Mouse (Mus musculus) adrenal gland, postnatal 25 days (tissue): ENCODE data around the gene Zfp451. TPM values are rescaled to one million over a fixed set of nuclear protein-coding genes. Genes with fewer than 3 reads are reported as not detected.
"Not testable (repeated sequence)": the region's sequence is repeated elsewhere in the genome, so short reads cannot be mapped to it uniquely, and the experiment has no call there.

Experiments used
- DNase-seq: peaks from one replicate; pipeline ENCODE4 v3.0.0; 2021; ENCODE audit warnings: mixed read lengths
- total RNA-seq: library from RNA; stranded (reverse); gene quantifications from 2 replicates; pipeline ENCODE4 v1.2.3, GENCODE M21; 2021

The Zfp451 gene
- total RNA-seq, 1 experiment from 2014 or later = 42.6 TPM

- DNase-seq = peak; percentile 77
Measured at GRCm38 (mm10) chr1:33757491-33758041, 56.8 kb downstream of the Zfp451 start, which contains the start of gene Bag2. TSS of gene Bag2 (minus strand) at chr1:33757795.

DNA sequence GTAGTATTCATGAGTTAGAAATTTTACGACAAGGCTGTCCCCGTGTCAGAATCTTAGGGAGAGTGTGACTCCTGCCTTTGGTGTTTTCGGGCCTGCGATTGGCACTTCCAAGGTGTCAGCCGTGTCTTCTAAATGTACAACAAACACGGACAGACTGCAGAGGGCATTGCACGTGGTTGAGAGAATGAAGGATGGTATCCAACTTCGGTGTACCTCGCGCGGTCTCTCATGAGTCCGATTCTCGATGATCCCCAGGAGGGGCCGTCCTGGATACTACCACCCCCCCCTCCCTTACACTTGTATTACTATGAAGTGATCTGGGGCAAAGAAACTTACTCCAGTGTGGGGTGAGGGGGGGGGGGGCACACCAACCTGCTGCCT lies 57.4 kb downstream of the Zfp451 start:
- DNase-seq = no peak

DNA sequence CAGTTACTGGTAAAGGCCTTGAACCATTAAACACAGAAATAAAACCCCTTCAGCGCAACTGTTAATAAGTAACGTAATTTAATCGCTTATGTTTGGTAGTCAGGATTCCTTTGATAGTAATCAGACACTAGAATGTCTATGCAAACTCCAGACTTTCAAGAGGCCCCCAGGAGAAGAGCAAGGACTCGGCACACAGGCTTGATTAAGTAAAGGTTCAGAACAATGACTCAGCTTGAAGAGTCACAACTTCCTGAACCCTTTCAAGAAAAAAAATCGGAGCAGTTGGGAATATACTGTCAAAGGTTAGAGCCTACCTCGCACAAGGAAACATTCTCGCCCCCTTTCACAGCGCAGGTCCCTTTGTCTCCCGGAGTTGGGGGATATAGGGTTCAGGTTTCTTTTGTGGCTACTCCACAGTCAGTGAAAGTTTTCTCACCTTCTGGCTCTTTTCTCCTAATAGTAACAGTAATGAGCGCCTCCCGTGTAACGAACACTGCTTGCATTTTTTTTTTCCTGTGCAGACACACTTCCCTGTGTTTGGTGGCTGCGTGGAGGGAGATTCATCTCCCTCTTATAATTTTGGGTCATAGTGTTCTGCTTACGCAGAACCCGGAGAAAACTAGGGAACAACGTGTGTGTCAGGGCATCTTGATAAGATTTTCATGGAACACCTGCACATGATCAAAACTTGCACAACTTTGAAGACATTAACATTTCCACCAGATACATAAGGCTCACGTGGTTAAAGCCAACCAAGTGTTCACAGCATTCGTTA lies 58.0 kb downstream of the Zfp451 start:
- no peak for DNase-seq

DNA sequence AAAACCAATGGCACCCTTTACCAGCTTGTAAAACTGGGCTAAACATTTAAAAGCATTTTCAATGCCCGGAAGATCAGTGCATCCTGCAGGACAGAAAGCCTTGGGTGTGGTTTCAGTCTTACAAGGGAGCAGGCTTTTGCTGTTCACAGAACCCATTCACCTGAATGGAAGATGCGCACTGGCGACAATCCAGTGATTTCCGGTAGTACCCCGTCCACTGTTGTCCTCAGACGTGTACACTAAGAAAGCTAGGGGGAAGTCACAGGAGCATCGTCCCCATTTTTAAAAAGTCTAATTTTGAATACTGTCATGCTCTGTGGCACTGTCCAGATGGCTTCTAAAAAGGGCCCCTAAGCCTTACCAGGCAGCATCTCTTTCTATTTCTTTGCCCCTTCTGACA lies 58.6 kb downstream of the Zfp451 start:
- no peak for DNase-seq

GRCm38 (mm10) chr1:33754965-33755735 lies 59.2 kb downstream of the Zfp451 start:
- no peak for DNase-seq

DNA sequence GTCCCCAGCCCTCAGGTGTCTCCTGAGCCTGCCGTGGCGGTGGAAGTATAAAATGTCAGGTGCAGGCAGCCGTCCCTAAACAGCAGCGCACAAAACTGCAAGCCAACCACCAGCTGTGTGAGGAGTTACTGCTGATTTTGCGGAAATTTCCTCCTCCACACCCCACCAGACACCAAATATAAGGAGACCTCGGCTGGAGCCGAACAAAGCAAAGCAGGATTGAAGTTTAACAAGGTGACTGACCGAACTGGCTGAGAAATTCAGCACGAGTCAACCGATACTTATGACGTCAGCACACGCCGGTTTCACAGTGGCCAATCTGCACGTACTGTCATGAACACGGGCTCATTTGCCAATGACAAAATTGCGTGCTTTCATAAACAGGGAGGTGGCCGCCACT lies 60.3 kb downstream of the Zfp451 start:
- no peak for DNase-seq

- DNase-seq = no peak
Measured at GRCm38 (mm10) chr1:33751283-33751682, 63.1 kb downstream of the Zfp451 start.

GRCm38 (mm10) chr1:33749709-33750108 lies 64.7 kb downstream of the Zfp451 start:
- DNase-seq = not testable (repeated sequence)

DNA sequence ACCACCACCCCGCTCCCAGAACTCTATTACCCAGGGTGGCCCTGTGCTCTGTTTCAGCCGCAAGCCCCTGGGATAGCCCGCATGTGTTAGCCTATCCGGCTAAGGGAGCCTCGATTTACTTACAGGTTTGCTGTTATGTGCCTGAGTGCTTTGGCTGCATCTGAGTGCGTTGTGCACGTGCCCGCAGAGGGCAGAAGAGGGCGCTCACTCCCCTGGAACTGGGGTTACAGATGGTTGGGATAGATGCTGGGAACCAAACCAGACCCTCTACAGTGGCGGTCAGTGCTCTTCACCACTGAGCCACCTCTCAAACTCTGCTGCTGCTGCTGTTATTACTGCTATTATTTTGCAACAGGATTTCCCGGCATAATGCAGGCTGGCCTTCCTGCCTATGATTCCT lies 65.3 kb downstream of the Zfp451 start:
- DNase-seq = no peak

- DNase-seq = no peak
Measured at GRCm38 (mm10) chr1:33745901-33746300, 68.5 kb downstream of the Zfp451 start.

DNA sequence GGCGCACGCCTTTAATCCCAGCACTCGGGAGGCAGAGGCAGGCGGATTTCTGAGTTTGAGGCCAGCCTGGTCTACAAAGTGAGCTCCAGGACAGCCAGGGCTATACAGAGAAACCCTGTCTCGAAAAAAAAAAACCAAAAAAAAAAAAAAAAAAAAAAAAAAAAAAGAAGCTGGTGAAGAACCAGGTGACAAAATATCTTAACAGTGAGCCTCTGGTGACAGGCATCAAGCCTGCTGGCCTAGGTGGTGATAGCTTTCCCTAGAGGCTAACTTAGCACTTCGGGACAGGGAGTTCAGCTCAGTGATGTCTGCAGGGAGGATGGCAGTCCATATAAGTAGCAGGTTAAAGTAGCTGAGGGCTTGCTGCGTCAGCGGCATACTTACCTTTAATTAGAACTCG lies 69.6 kb downstream of the Zfp451 start:
- DNase-seq = not testable (repeated sequence)

- peak; percentile 14 for DNase-seq
Measured at GRCm38 (mm10) chr1:33742903-33743302, 71.5 kb downstream of the Zfp451 start.

DNA sequence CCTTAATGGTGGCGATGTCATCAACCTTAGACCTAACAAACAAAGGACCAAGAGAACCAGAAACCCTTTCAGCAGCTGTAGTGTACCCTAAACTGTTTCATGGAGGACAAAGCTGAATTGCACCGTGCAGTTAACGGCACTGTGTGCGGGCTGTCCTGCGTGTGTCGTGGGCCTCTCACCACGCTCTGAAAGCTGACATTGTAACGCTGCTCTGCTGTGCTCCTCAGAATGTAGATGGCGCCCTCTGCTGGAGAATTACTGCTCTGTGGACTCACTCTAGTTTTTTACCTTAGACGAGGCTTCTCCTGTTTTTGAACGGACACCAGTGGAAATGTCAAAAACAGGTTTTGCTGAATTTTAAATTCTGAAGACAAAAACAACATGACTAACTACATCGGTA lies 75.1 kb downstream of the Zfp451 start:
- peak; percentile 76 for DNase-seq

GRCm38 (mm10) chr1:33738681-33739278 lies 75.6 kb downstream of the Zfp451 start:
- DNase-seq = no peak

GRCm38 (mm10) chr1:33738281-33738680 lies 76.1 kb downstream of the Zfp451 start:
- no peak for DNase-seq

- no peak for DNase-seq
Measured at GRCm38 (mm10) chr1:33734001-33734685, 80.3 kb downstream of the Zfp451 start.

GRCm38 (mm10) chr1:33733044-33733443 lies 81.4 kb downstream of the Zfp451 start:
- no peak for DNase-seq

DNA sequence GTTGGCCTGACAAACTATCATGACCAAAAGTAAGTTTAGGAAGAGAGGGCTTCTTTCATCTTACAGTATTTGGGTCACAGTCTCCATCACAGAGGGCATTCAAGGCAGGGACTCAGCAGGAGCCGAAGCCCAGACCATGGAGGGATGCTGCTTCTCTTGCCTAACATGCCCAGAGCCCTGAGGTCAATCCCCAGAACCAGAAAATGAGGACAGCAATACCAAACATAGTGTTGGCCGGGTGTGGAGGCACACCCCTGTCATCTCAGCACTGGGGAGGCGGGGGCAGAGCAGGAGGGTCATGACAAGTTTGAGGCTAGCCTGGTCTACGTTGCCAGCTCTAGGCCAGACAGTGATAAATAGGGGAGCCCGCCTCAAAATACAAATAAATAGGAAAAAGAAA lies 89.3 kb downstream of the Zfp451 start:
- no peak for DNase-seq

GRCm38 (mm10) chr1:33724516-33724915 lies 89.9 kb downstream of the Zfp451 start:
- no peak for DNase-seq

GRCm38 (mm10) chr1:33721020-33721419 lies 93.4 kb downstream of the Zfp451 start:
- no peak for DNase-seq

- no peak for DNase-seq
Measured at GRCm38 (mm10) chr1:33720231-33720630, 94.2 kb downstream of the Zfp451 start.

- DNase-seq = peak; percentile 83
Measured at GRCm38 (mm10) chr1:33719733-33720225, 94.6 kb downstream of the Zfp451 start, which contains the start of gene Rab23. TSS of gene Rab23 (plus strand) at chr1:33719887.
